Mouse (Mus musculus) G1E (cell line): ENCODE measurements around the gene Il9. TPM values are rescaled to one million over a fixed set of nuclear protein-coding genes. Genes with fewer than 3 reads are reported as not detected.

ENCODE experiments used
- ATAC-seq: 2 replicates; pipeline ENCODE4 v1.8.0; 2016; ENCODE audit warnings: mild to moderate bottlenecking; ENCODE audit not compliant: insufficient number of reproducible peaks, poor library complexity, low FRiP score, severe bottlenecking; ENCODE audit errors: extremely low read depth
- DNase-seq: peaks from one replicate; pipeline ENCODE4 v3.0.0; 2012; ENCODE audit warnings: low spot score
- H3K27me3 ChIP-seq: 2 replicates; pipeline ENCODE4 v1.6.1; 2012; ENCODE audit warnings: mild to moderate bottlenecking, low read length, inconsistent platforms; ENCODE audit not compliant: insufficient read depth
- H3K36me3 ChIP-seq: replicated peaks from 2 replicates; pipeline ENCODE3; 2012; ENCODE audit warnings: mild to moderate bottlenecking, inconsistent platforms
- H3K4me1 ChIP-seq: 2 replicates; pipeline ENCODE4 v1.6.1; 2012; ENCODE audit warnings: low read depth, low read length, inconsistent platforms, mixed read lengths; ENCODE audit not compliant: insufficient read depth
- H3K4me3 ChIP-seq: 2 replicates; pipeline ENCODE4 v1.5.1; 2012; ENCODE audit warnings: low read depth, mild to moderate bottlenecking, inconsistent platforms, low read length, moderate library complexity, mixed read lengths
- H3K9me3 ChIP-seq: replicated peaks from 2 replicates; pipeline ENCODE4 v1.6.1; 2012; ENCODE audit warnings: inconsistent platforms
- CTCF ChIP-seq: IDR thresholded peaks from 2 replicates; pipeline ENCODE4 v1.5.1; 2012; ENCODE audit warnings: low read depth, low read length, inconsistent platforms, mixed read lengths
- GATA1 ChIP-seq: IDR thresholded peaks from 2 replicates; pipeline ENCODE4 v1.6.1; 2012; ENCODE audit warnings: borderline replicate concordance, low read length, inconsistent platforms, mixed read lengths
- GATA2 ChIP-seq: IDR thresholded peaks from 2 replicates; pipeline ENCODE4 v1.6.1; 2012; ENCODE audit warnings: low read depth, low read length, inconsistent platforms, borderline replicate concordance
- POLR2AphosphoS5 ChIP-seq: IDR thresholded peaks from 2 replicates; pipeline ENCODE4 v1.6.1; 2012; ENCODE audit warnings: low read depth, low read length, inconsistent platforms; ENCODE audit not compliant: insufficient replicate concordance
- TAL1 ChIP-seq: conservative IDR thresholded peaks from 2 replicates; pipeline ENCODE4 v1.6.1; 2012; ENCODE audit warnings: low read depth, low read length, inconsistent platforms, mixed read lengths
- polyA plus RNA-seq: library from polyadenylated mRNA; stranded (reverse); fragments of >175 nt; gene quantifications from 2 replicates; pipeline ENCODE4 v1.2.3, GENCODE M21; 2012
- total RNA-seq, 2 experiments: library from RNA; stranded (forward) in 1 of 2; stranded (reverse) in 1 of 2; fragments of 200-1000 nt in 1 of 2; fragments of >200 nt in 1 of 2; fragmentation: Nextera tagmentation in 1 of 2; gene quantifications; 2 replicates each; pipeline ENCODE4 v1.2.3; 2014 to 2017

Il9 gene
- total and polyA plus RNA-seq, 3 experiments: not detected

- no peak for TF ChIP-seq TAL1
- TF ChIP-seq POLR2AphosphoS5: no peak
- no peak for TF ChIP-seq GATA2
- TF ChIP-seq GATA1: no peak
- no peak for TF ChIP-seq CTCF
- Histone ChIP-seq H3K4me3 (no peak overlapping the region), H3K4me1 (no peaks in the 10 kb centered on the region), H3K9me3 (peaks cover 91% of the 10 kb centered on the region), H3K27me3 (no peaks in the 10 kb centered on the region), H3K36me3 (no peaks in the 10 kb centered on the region)
- ATAC-seq: no peak
- DNase-seq: no peak
Measured at GRCm38 (mm10) chr13:56476790-56477189, 5.3 kb downstream of the Il9 start.

- Histone ChIP-seq H3K9me3 (peaks cover 91% of the 10 kb centered on the region), H3K4me3 (no peak overlapping the region), H3K36me3 (no peaks in the 10 kb centered on the region), H3K4me1 (no peaks in the 10 kb centered on the region), H3K27me3 (no peaks in the 10 kb centered on the region)
- ATAC-seq (peak; percentile 15; the same call in 1 of the 2 replicates), DNase-seq (no peak)
- TF ChIP-seq GATA1 (no peak), CTCF (no peak), TAL1 (no peak), POLR2AphosphoS5 (no peak), GATA2 (no peak)
Measured at GRCm38 (mm10) chr13:56475363-56475762, 6.7 kb downstream of the Il9 start.

GRCm38 (mm10) chr13:56472661-56473060 lies 9.4 kb downstream of the Il9 start:
- H3K4me1 ChIP-seq: no peaks in the 10 kb centered on the region
- H3K36me3 ChIP-seq: no peaks in the 10 kb centered on the region
- peaks cover 93% of the 10 kb centered on the region for H3K9me3 ChIP-seq
- ATAC-seq: no peak
- H3K4me3 ChIP-seq: no peak overlapping the region
- no peak for DNase-seq
- no peaks in the 10 kb centered on the region for H3K27me3 ChIP-seq
- TF ChIP-seq GATA2 (no peak), GATA1 (no peak), POLR2AphosphoS5 (no peak), TAL1 (no peak), CTCF (no peak)

- TF ChIP-seq CTCF (no peak), GATA1 (no peak), TAL1 (no peak), POLR2AphosphoS5 (no peak), GATA2 (no peak)
- no peaks in the 10 kb centered on the region for H3K27me3 ChIP-seq
- ATAC-seq (no peak), DNase-seq (no peak)
- H3K9me3 ChIP-seq: peaks cover 90% of the 10 kb centered on the region
- no peaks in the 10 kb centered on the region for H3K4me1 ChIP-seq
- no peak overlapping the region for H3K4me3 ChIP-seq
- no peaks in the 10 kb centered on the region for H3K36me3 ChIP-seq
Measured at GRCm38 (mm10) chr13:56471951-56472350, 10.1 kb downstream of the Il9 start.

GRCm38 (mm10) chr13:56471211-56471610 lies 10.8 kb downstream of the Il9 start:
- H3K4me3 ChIP-seq: no peak overlapping the region
- peaks cover 86% of the 10 kb centered on the region for H3K9me3 ChIP-seq
- H3K27me3 ChIP-seq: no peaks in the 10 kb centered on the region
- TF ChIP-seq TAL1: no peak
- no peak for TF ChIP-seq GATA1
- ATAC-seq (no peak), DNase-seq (no peak)
- H3K4me1 ChIP-seq: no peaks in the 10 kb centered on the region
- no peaks in the 10 kb centered on the region for H3K36me3 ChIP-seq

- H3K36me3 ChIP-seq: no peaks in the 10 kb centered on the region
- DNase-seq: no peak
- ATAC-seq: no peak
- H3K4me3 ChIP-seq: peak overlapping the region; percentile 2; the same call in 1 of the 2 replicates
- H3K4me1 ChIP-seq: no peaks in the 10 kb centered on the region
- TF ChIP-seq CTCF (no peak), TAL1 (no peak), GATA1 (no peak), GATA2 (no peak), POLR2AphosphoS5 (no peak)
- H3K9me3 ChIP-seq: peaks cover 77% of the 10 kb centered on the region
- H3K27me3 ChIP-seq: no peaks in the 10 kb centered on the region
Measured at GRCm38 (mm10) chr13:56468536-56468935, 13.5 kb downstream of the Il9 start.

GRCm38 (mm10) chr13:56467786-56468185 lies 14.3 kb downstream of the Il9 start:
- DNase-seq: no peak
- H3K4me3 ChIP-seq: no peak overlapping the region
- no peaks in the 10 kb centered on the region for H3K27me3 ChIP-seq
- H3K36me3 ChIP-seq: no peaks in the 10 kb centered on the region
- peaks cover 73% of the 10 kb centered on the region for H3K9me3 ChIP-seq
- TF ChIP-seq TAL1 (no peak), GATA1 (no peak), CTCF (no peak), GATA2 (no peak), POLR2AphosphoS5 (no peak)
- no peaks in the 10 kb centered on the region for H3K4me1 ChIP-seq
- ATAC-seq: no peak
